Mouse (Mus musculus): Measurements from ENCODE around the gene Usp15. TPM values are rescaled to one million over a fixed set of nuclear protein-coding genes. Genes with fewer than 3 reads are reported as not detected.

The Usp15 gene
- polyA plus RNA-seq, 1 experiment from 2014 or later = 79.0 TPM

- Histone ChIP-seq H3K4me3 (no peak overlapping the region), H3K36me3 (peaks cover 57% of the 10 kb centered on the region), H3K9me3 (replicated peaks) (no peaks in the 10 kb centered on the region), H3K27me3 (ENCODE audit: low read depth, poor library complexity, severe bottlenecking) (no peaks in the 10 kb centered on the region), H3K27ac (no peak overlapping the region), H3K4me1 (no peaks in the 10 kb centered on the region)
- DNase-seq (ENCODE audit: low spot score) = no peak
- 96% methylated on average over 2 of the region's 2 CpGs for WGBS
Observed at GRCm38 (mm10) chr10:123156392-123156791, 40.4 kb downstream of the Usp15 start.

- 95% methylated on average over 6 of the region's 6 CpGs for WGBS
- Histone ChIP-seq H3K4me3 (no peak overlapping the region), H3K4me1 (no peaks in the 10 kb centered on the region), H3K36me3 (peaks cover 56% of the 10 kb centered on the region), H3K27me3 (ENCODE audit: low read depth, poor library complexity, severe bottlenecking) (no peaks in the 10 kb centered on the region), H3K27ac (no peak overlapping the region), H3K9me3 (replicated peaks) (no peaks in the 10 kb centered on the region)
- no peak for DNase-seq (ENCODE audit: low spot score)
Observed at GRCm38 (mm10) chr10:123155764-123156163, 41.0 kb downstream of the Usp15 start.

GRCm38 (mm10) chr10:123153321-123153720 is 43.5 kb downstream of the Usp15 start:
- DNase-seq (ENCODE audit: low spot score) = no peak
- no peaks in the 10 kb centered on the region for H3K27me3 ChIP-seq (ENCODE audit: low read depth, poor library complexity, severe bottlenecking)
- H3K9me3 ChIP-seq (replicated peaks) = no peaks in the 10 kb centered on the region
- no peak overlapping the region for H3K27ac ChIP-seq
- WGBS = 91% methylated on average over 2 of the region's 2 CpGs
- 0 out of 2 replicates have a peak, but pooled peaks cover 2% of the 10 kb centered on the region for H3K4me1 ChIP-seq
- no peak overlapping the region for H3K4me3 ChIP-seq
- peaks cover 42% of the 10 kb centered on the region for H3K36me3 ChIP-seq

GRCm38 (mm10) chr10:123148025-123148814 is 48.6 kb downstream of the Usp15 start:
- Histone ChIP-seq H3K4me3 (no peak overlapping the region), H3K9me3 (replicated peaks) (no peaks in the 10 kb centered on the region), H3K4me1 (peaks cover 6% of the 10 kb centered on the region; the same call in 1 of the 2 replicates), H3K36me3 (peaks cover 49% of the 10 kb centered on the region), H3K27ac (no peak overlapping the region), H3K27me3 (ENCODE audit: low read depth, poor library complexity, severe bottlenecking) (no peaks in the 10 kb centered on the region)
- DNase-seq (ENCODE audit: low spot score) = no peak
- 45% methylated on average over 4 of the region's 4 CpGs for WGBS

GRCm38 (mm10) chr10:123147180-123147579 is 49.6 kb downstream of the Usp15 start:
- Histone ChIP-seq H3K27ac (no peak overlapping the region), H3K36me3 (peaks cover 49% of the 10 kb centered on the region), H3K4me3 (no peak overlapping the region), H3K4me1 (peaks cover 6% of the 10 kb centered on the region; the same call in 1 of the 2 replicates), H3K9me3 (replicated peaks) (no peaks in the 10 kb centered on the region), H3K27me3 (ENCODE audit: low read depth, poor library complexity, severe bottlenecking) (no peaks in the 10 kb centered on the region)
- DNase-seq (ENCODE audit: low spot score) = no peak
- WGBS = 65% methylated on average over 6 of the region's 6 CpGs

GRCm38 (mm10) chr10:123146349-123146748 is 50.4 kb downstream of the Usp15 start:
- Histone ChIP-seq H3K27ac (no peak overlapping the region), H3K4me3 (no peak overlapping the region), H3K4me1 (peaks cover 6% of the 10 kb centered on the region; the same call in 1 of the 2 replicates), H3K36me3 (peaks cover 44% of the 10 kb centered on the region), H3K27me3 (ENCODE audit: low read depth, poor library complexity, severe bottlenecking) (no peaks in the 10 kb centered on the region), H3K9me3 (replicated peaks) (no peaks in the 10 kb centered on the region)
- WGBS = 87% methylated on average over 2 of the region's 2 CpGs
- no peak for DNase-seq (ENCODE audit: low spot score)

GRCm38 (mm10) chr10:123144256-123144655 is 52.5 kb downstream of the Usp15 start:
- no peaks in the 10 kb centered on the region for H3K27me3 ChIP-seq (ENCODE audit: low read depth, poor library complexity, severe bottlenecking)
- peaks cover 6% of the 10 kb centered on the region; the same call in 1 of the 2 replicates for H3K4me1 ChIP-seq
- H3K27ac ChIP-seq = no peak overlapping the region
- H3K4me3 ChIP-seq = no peak overlapping the region
- no peak for DNase-seq (ENCODE audit: low spot score)
- 96% methylated on average over 8 of the region's 8 CpGs for WGBS
- H3K36me3 ChIP-seq = peaks cover 54% of the 10 kb centered on the region
- H3K9me3 ChIP-seq (replicated peaks) = no peaks in the 10 kb centered on the region

- H3K4me1 ChIP-seq = no peaks in the 10 kb centered on the region
- no peaks in the 10 kb centered on the region for H3K27me3 ChIP-seq (ENCODE audit: low read depth, poor library complexity, severe bottlenecking)
- no peaks in the 10 kb centered on the region for H3K9me3 ChIP-seq (replicated peaks)
- H3K27ac ChIP-seq = no peak overlapping the region
- WGBS = 93% methylated on average over 5 of the region's 5 CpGs
- DNase-seq (ENCODE audit: low spot score) = no peak
- no peak overlapping the region for H3K4me3 ChIP-seq
- peaks cover 56% of the 10 kb centered on the region for H3K36me3 ChIP-seq
Observed at GRCm38 (mm10) chr10:123142395-123143050, 54.3 kb downstream of the Usp15 start.

GRCm38 (mm10) chr10:123135818-123136217 is 61.0 kb downstream of the Usp15 start:
- H3K36me3 ChIP-seq = peaks cover 55% of the 10 kb centered on the region
- WGBS = 91% methylated on average over 10 of the region's 10 CpGs

GRCm38 (mm10) chr10:123131487-123131886 is 65.3 kb downstream of the Usp15 start:
- DNase-seq (ENCODE audit: low spot score) = no peak
- H3K36me3 ChIP-seq = peaks cover 77% of the 10 kb centered on the region
- 95% methylated on average over 10 of the region's 10 CpGs for WGBS
- H3K9me3 ChIP-seq (replicated peaks) = no peaks in the 10 kb centered on the region
- no peak overlapping the region for H3K27ac ChIP-seq
- no peaks in the 10 kb centered on the region for H3K27me3 ChIP-seq (ENCODE audit: low read depth, poor library complexity, severe bottlenecking)
- no peaks in the 10 kb centered on the region for H3K4me1 ChIP-seq
- H3K4me3 ChIP-seq = no peak overlapping the region

More at GRCm38 (mm10) chr10:123135818-123136217, 61.0 kb downstream of the Usp15 start:
- no peak for DNase-seq (ENCODE audit: low spot score)
- no peaks in the 10 kb centered on the region for H3K9me3 ChIP-seq (replicated peaks)
- no peak overlapping the region for H3K27ac ChIP-seq
- no peaks in the 10 kb centered on the region for H3K27me3 ChIP-seq (ENCODE audit: low read depth, poor library complexity, severe bottlenecking)
- H3K4me3 ChIP-seq = no peak overlapping the region
- no peaks in the 10 kb centered on the region for H3K4me1 ChIP-seq

GRCm38 (mm10) chr10:123120666-123121392 is 76.0 kb downstream of the Usp15 start:
- Histone ChIP-seq H3K27me3 (ENCODE audit: low read depth, poor library complexity, severe bottlenecking) (no peaks in the 10 kb centered on the region), H3K36me3 (peaks cover 97% of the 10 kb centered on the region), H3K4me3 (no peak overlapping the region), H3K27ac (no peak overlapping the region), H3K4me1 (no peaks in the 10 kb centered on the region), H3K9me3 (replicated peaks) (no peaks in the 10 kb centered on the region)
- no peak for DNase-seq (ENCODE audit: low spot score)
- 96% methylated on average over 14 of the region's 14 CpGs for WGBS

- Histone ChIP-seq H3K4me3 (no peak overlapping the region), H3K36me3 (peaks cover 89% of the 10 kb centered on the region), H3K4me1 (no peaks in the 10 kb centered on the region), H3K27me3 (ENCODE audit: low read depth, poor library complexity, severe bottlenecking) (no peaks in the 10 kb centered on the region), H3K9me3 (replicated peaks) (no peaks in the 10 kb centered on the region), H3K27ac (no peak overlapping the region)
- 85% methylated on average over 14 of the region's 14 CpGs for WGBS
- DNase-seq (ENCODE audit: low spot score) = no peak
Observed at GRCm38 (mm10) chr10:123116861-123117260, 79.9 kb downstream of the Usp15 start.

- peaks cover 67% of the 10 kb centered on the region for H3K36me3 ChIP-seq
- H3K27ac ChIP-seq = no peak overlapping the region
- no peaks in the 10 kb centered on the region for H3K27me3 ChIP-seq (ENCODE audit: low read depth, poor library complexity, severe bottlenecking)
- 96% methylated on average over 8 of the region's 8 CpGs for WGBS
- no peaks in the 10 kb centered on the region for H3K4me1 ChIP-seq
- H3K4me3 ChIP-seq = no peak overlapping the region
- DNase-seq (ENCODE audit: low spot score) = no peak
- H3K9me3 ChIP-seq (replicated peaks) = no peaks in the 10 kb centered on the region
Observed at GRCm38 (mm10) chr10:123113466-123113865, 83.3 kb downstream of the Usp15 start.
